Mouse (Mus musculus) ES-Bruce4 (cell line): ENCODE results near the gene Shisa8.

Experiments
- CTCF ChIP-seq: IDR thresholded peaks from one replicate; pipeline ENCODE4 v1.8.1; 2011; ENCODE audit warnings: low read depth, low read length
- POLR2A ChIP-seq: IDR thresholded peaks from one replicate; pipeline ENCODE4 v1.8.1; 2011; ENCODE audit warnings: low read length; ENCODE audit not compliant: insufficient read depth

DNA sequence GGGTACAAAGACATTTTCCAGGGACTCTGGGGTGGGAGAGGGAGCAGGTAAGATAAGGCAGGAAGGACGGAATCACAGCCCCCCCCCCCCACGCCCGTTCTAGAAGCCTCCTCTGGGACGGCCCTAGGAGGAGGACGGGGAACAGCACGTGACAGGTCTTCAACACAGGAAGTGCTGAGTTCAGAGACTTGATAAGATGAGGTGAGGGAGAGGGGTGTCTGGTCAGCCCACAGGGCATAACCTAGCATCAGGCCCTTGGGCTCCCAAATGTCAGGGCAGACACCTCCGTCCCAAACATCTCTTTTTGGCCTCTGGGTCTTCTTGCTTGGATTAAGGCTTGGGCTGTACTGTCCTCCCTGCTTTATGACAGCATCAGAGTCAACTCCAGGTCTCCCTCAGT is 10.6 kb upstream of the Shisa8 start:
- no peak for TF ChIP-seq CTCF
- TF ChIP-seq POLR2A, result no peak
